Mouse (Mus musculus): ENCODE results near the gene Zfhx3.

DNA sequence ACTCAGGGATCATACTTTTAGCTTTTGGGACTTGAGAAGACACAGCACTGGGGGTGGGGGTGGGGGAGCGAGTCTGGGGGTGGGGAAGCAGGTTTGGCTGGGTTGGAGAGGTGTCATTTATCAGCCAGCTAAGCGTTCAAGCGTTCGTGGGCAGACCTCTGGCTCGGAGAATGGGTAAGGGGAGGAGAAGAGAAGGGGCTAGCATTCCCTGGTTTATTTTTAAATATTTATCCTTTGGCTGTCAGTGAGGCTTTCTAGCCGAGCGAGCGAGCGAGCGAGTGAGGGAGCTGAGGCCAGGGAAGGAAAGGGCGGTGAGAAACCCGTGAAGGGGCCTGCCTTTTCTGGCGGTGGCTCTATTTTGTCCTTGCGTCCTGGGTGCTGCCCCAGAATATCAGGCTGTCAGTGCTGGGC lies 769.6 kb downstream of the Zfhx3 start:
- no peak for TF ChIP-seq CTCF (IDR thresholded peaks at IDR 0.05; ENCODE audit: low read depth, low read length)
- no peak for TF ChIP-seq POLR2A (IDR thresholded peaks at IDR 0.05; ENCODE audit: borderline replicate concordance, low read depth, low read length)
